Mouse (Mus musculus): ENCODE measurements around the gene Efcab2.

DNA sequence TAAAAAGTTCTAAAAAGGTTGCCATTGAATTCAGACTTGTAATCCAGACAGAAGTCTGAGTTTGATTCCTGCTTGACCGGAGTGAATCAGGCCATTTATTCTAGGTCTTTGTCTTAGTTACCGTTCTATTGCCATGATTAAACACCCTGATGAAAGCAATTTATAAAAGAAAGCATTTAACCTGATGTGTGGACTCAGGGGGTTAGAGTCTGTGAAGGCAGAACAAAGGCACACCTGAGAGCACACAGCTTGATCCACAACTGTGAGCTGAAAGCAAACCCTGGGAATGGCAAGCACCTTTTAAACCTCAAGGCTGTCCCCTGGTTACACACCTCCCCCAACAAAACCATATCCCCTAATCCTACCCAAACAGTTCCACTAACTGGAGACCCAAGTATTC, 90.3 kb downstream of the Efcab2 start:
- no peak for TF ChIP-seq CTCF (IDR thresholded peaks at IDR 0.05; ENCODE audit: borderline replicate concordance, insufficient read depth, low read length)
- TF ChIP-seq POLR2A (IDR thresholded peaks at IDR 0.05; ENCODE audit: low read depth, low read length), result no peak
